Mouse (Mus musculus) heart, adult 2 months (tissue): ENCODE measurements around the gene Zfp410. TPM values are rescaled to one million over a fixed set of nuclear protein-coding genes. Genes with fewer than 3 reads are reported as not detected.
A peak's percentile ranks its signal among the peaks of the same experiment; 100 is the strongest.

Experiments used
- DNase-seq, 2 experiments: peaks; one replicate each; pipeline ENCODE4 v3.0.0; 2021
- H3K27ac ChIP-seq: fragments of 200-600 bp; 2 replicates; pipeline ENCODE4 v1.8.1; 2022
- H3K27me3 ChIP-seq: fragments of 200-500 bp; 2 replicates; pipeline ENCODE4 v1.6.1; 2012; ENCODE audit warnings: mild to moderate bottlenecking, low read length, inconsistent platforms, mixed read lengths; ENCODE audit not compliant: control insufficient read depth, insufficient read depth
- H3K36me3 ChIP-seq: fragments of 200-500 bp; 2 replicates; pipeline ENCODE4 v1.6.1; 2012; ENCODE audit warnings: low read length, inconsistent platforms; ENCODE audit not compliant: control insufficient read depth, insufficient read depth
- H3K4me1 ChIP-seq: fragments of 200-500 bp; 2 replicates; pipeline ENCODE4 v1.6.1; 2011; ENCODE audit warnings: low read length; ENCODE audit not compliant: control insufficient read depth, insufficient read depth
- H3K4me3 ChIP-seq: fragments of 200-600 bp; 2 replicates; pipeline ENCODE4 v1.8.1; 2022
- H3K79me2 ChIP-seq: fragments of 200-500 bp; replicated peaks from 2 replicates; pipeline ENCODE4 v1.6.1; 2012; ENCODE audit warnings: mild to moderate bottlenecking, inconsistent platforms, low read length, moderate library complexity, mixed read lengths; ENCODE audit not compliant: control insufficient read depth, insufficient read depth
- H3K9ac ChIP-seq: fragments of 200-500 bp; 2 replicates; pipeline ENCODE4 v1.6.1; 2012; ENCODE audit warnings: low read depth, mild to moderate bottlenecking, control low read depth, inconsistent platforms, low read length, mixed read lengths
- CTCF ChIP-seq: fragments of 200-600 bp; IDR thresholded peaks from 2 replicates; pipeline ENCODE4 v1.8.1; 2022; ENCODE audit warnings: antibody characterized with exemption, mild to moderate bottlenecking, moderate library complexity
- EP300 ChIP-seq: fragments of 200-500 bp; IDR thresholded peaks from 2 replicates; pipeline ENCODE4 v1.6.1; 2011; ENCODE audit warnings: low read depth, low read length, control low read depth; ENCODE audit not compliant: insufficient read depth
- POLR2A ChIP-seq: fragments of 200-500 bp; IDR thresholded peaks from 2 replicates; pipeline ENCODE4 v1.6.1; 2011; ENCODE audit warnings: mild to moderate bottlenecking, low read depth, low read length, control low read depth; ENCODE audit not compliant: insufficient read depth
- WGBS: fragments of 180-500 bp; shearing (Covaris S2); methylation state at CpG from one replicate; pipeline ENCODE4 v1.1.7; 2018; 5-methylcytosine and 5-hydroxymethylcytosine counted together
- intact Hi-C: fragments of 180-260 bp; cut with DNase I; formaldehyde crosslinking; loops from one replicate; pipeline ENCODE4 v1.15.1; 2025
- polyA plus RNA-seq: library from polyadenylated mRNA; depleted of rRNA; stranded (reverse); fragments of >200 nt; gene quantifications from 2 replicates; pipeline ENCODE4 v1.2.3, GENCODE M21; 2012
- total RNA-seq, 2 experiments: library from RNA; stranded (reverse); gene quantifications; 2 replicates each; pipeline ENCODE4 v1.2.3; 2021

Gene Zfp410
- total and polyA plus RNA-seq, 3 experiments: 18.4 to 20.9 (median 18.8) TPM

GRCm38 (mm10) chr12:84288461-84288860, 28.2 kb upstream of the Zfp410 start:
- no peaks in the 10 kb centered on the region for H3K27me3 ChIP-seq
- no peak overlapping the region for H3K4me3 ChIP-seq
- 68% methylated on average over 3 of the region's 3 CpGs for WGBS
- intact Hi-C loops: loop anchor here (10.0 kb wide), 1 partner anchor 654 kb away; the partner anchor contains the start of gene Rbm25
- no peak for TF ChIP-seq POLR2A
- TF ChIP-seq CTCF: peak; percentile 79
- H3K4me1 ChIP-seq: peaks cover 1% of the 10 kb centered on the region
- no peak overlapping the region for H3K9ac ChIP-seq
- peak; percentile 41 to 58 for DNase-seq
- peaks cover 2% of the 10 kb centered on the region; the same call in 1 of the 2 replicates for H3K79me2 ChIP-seq
- no peak overlapping the region for H3K27ac ChIP-seq
- peaks cover 7% of the 10 kb centered on the region; the same call in 1 of the 2 replicates for H3K36me3 ChIP-seq

GRCm38 (mm10) chr12:84297851-84298250, 18.8 kb upstream of the Zfp410 start:
- WGBS: 82% methylated on average over 6 of the region's 6 CpGs
- no peak overlapping the region for H3K4me3 ChIP-seq
- TF ChIP-seq EP300 (no peak), CTCF (no peak), POLR2A (no peak)
- H3K36me3 ChIP-seq: peaks cover 4% of the 10 kb centered on the region
- H3K27ac ChIP-seq: no peak overlapping the region
- no peaks in the 10 kb centered on the region for H3K4me1 ChIP-seq
- intact Hi-C loops: no loop called here
- H3K27me3 ChIP-seq: no peaks in the 10 kb centered on the region
- DNase-seq: no peak
- H3K79me2 ChIP-seq: no peaks in the 10 kb centered on the region
- no peak overlapping the region for H3K9ac ChIP-seq

DNA sequence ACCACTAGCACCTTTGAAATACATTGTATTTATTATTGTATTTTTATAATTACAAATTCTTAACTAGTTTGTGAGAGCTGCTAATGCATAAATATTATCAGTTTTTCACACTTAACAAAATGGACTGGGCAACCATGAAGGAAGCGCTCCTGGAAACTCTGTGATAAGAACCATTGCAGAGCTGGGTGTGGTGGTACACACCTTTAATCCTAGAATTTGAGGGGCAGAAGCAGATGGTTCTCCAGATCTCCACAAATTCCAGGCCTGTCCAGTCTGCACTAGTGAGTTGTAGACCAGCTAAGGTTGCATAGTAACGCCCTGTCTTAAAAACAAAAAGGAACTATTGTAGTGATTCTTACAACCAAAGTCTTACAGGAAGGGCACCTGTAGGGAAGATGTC, 17.4 kb upstream of the Zfp410 start:
- Histone ChIP-seq H3K36me3 (peaks cover 4% of the 10 kb centered on the region), H3K27me3 (no peaks in the 10 kb centered on the region), H3K27ac (no peak overlapping the region), H3K9ac (no peak overlapping the region), H3K79me2 (no peaks in the 10 kb centered on the region), H3K4me3 (no peak overlapping the region), H3K4me1 (no peaks in the 10 kb centered on the region)
- intact Hi-C loops: no loop called here
- WGBS: 100% methylated on average over 2 of the region's 2 CpGs
- DNase-seq: no peak
- no peak for TF ChIP-seq CTCF
- no peak for TF ChIP-seq EP300
- TF ChIP-seq POLR2A: no peak

DNA sequence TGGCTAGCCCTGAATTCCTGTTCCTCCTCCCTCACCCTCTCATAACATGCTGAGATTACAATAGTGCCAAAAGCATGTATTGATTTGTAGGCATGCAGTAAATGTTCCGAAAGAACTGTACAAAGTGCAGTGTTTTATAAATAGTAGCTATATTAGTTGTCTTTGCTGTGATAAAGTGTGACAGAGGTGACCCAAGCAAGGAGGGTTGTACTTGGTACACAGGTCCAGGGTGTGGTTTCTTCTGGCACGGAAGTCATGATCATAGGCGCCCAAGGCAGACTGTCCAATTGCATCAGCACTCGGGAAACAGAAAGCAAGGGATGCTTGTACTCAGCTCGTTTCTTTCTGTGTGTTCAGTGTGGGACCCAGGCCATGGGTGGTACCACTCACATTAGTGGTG, 12.6 kb upstream of the Zfp410 start:
- no peaks in the 10 kb centered on the region; the same call in 1 of the 2 replicates for H3K36me3 ChIP-seq
- no peaks in the 10 kb centered on the region for H3K79me2 ChIP-seq
- H3K9ac ChIP-seq: no peak overlapping the region
- no peak for DNase-seq
- H3K4me3 ChIP-seq: no peak overlapping the region
- no peaks in the 10 kb centered on the region for H3K4me1 ChIP-seq
- H3K27ac ChIP-seq: no peak overlapping the region
- intact Hi-C loops: no loop called here
- no peaks in the 10 kb centered on the region for H3K27me3 ChIP-seq
- no peak for TF ChIP-seq EP300
- TF ChIP-seq CTCF: no peak
- no peak for TF ChIP-seq POLR2A
- 80% methylated on average over 5 of the region's 5 CpGs for WGBS

DNA sequence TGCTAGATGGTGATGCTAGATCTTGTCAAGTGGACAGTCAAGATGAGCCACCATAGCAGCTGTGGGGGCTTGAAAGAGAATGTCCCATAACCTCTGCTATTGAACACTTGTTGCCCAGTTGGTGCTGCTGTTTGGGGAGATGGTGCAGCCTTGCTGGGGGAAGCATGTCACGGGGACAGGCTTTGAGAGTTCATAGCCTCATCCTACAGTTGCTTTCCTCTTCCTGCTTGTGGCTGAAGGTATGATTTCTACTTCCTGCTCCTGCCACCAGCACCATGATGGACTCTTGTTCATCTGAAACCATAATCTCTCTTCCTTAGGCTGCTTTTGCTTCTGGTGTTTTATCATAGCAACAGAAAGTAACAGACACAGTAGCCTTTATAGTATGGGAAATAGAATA, 12.1 kb upstream of the Zfp410 start:
- WGBS: 63% methylated on average over 1 of the region's 1 CpGs
- Histone ChIP-seq H3K4me3 (no peak overlapping the region), H3K27me3 (no peaks in the 10 kb centered on the region), H3K36me3 (no peaks in the 10 kb centered on the region; the same call in 1 of the 2 replicates), H3K4me1 (no peaks in the 10 kb centered on the region), H3K9ac (no peak overlapping the region), H3K79me2 (no peaks in the 10 kb centered on the region), H3K27ac (no peak overlapping the region)
- TF ChIP-seq CTCF (no peak), EP300 (no peak), POLR2A (no peak)
- DNase-seq: no peak
- intact Hi-C loops: no loop called here

GRCm38 (mm10) chr12:84311306-84311705, 5.3 kb upstream of the Zfp410 start:
- intact Hi-C loops: no loop called here
- Histone ChIP-seq H3K27me3 (no peaks in the 10 kb centered on the region), H3K36me3 (peaks cover 4% of the 10 kb centered on the region), H3K4me1 (peaks cover 2% of the 10 kb centered on the region; the same call in 1 of the 2 replicates), H3K4me3 (no peak overlapping the region), H3K27ac (no peak overlapping the region), H3K79me2 (no peaks in the 10 kb centered on the region), H3K9ac (no peak overlapping the region)
- WGBS: 67% methylated on average over 4 of the region's 5 CpGs
- DNase-seq: no peak
- TF ChIP-seq POLR2A: no peak
- TF ChIP-seq CTCF: no peak
- TF ChIP-seq EP300: no peak
